Mouse (Mus musculus): ENCODE measurements around the gene Olfr96. TPM values are rescaled to one million over a fixed set of nuclear protein-coding genes. Genes with fewer than 3 reads are reported as not detected.

Gene Olfr96
- polyA plus RNA-seq, 1 experiment from 2014 or later = not detected

DNA sequence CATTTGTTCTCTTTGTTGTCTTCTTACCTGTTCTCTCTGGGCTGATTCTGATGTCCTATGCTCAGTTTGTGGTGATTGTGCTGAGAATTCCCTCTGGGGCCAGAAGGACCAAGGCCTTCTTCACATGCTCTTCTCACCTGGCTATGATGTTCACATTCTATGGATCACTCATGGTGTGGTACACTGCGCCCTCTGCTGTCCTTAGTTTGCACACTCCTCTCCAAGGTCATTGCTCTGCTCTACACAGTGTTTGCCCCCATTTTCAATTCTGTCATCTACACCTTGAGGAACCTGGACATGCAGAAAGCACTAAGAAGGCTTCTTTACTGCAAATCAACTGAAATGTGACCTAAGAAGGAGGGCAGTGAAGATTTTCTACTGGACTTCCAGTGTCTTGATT lies 30.6 kb downstream of the Olfr96 start:
- H3K4me1 ChIP-seq (ENCODE audit: insufficient read depth, low read depth, low read length) = no peaks in the 10 kb centered on the region
- no peaks in the 10 kb centered on the region for H3K36me3 ChIP-seq (ENCODE audit: insufficient read depth, low read length)
- DNase-seq (ENCODE audit: low spot score) (no peak), ATAC-seq (no peak)
- TF ChIP-seq CTCF (IDR thresholded peaks at IDR 0.05) = peak; percentile 48
- no peak for TF ChIP-seq EP300 (IDR thresholded peaks at IDR 0.05)
- no peaks in the 10 kb centered on the region for H3K27me3 ChIP-seq (replicated peaks; ENCODE audit: insufficient read depth, low read length)
- no peaks in the 10 kb centered on the region for H3K9me3 ChIP-seq (ENCODE audit: low read length)
- no peak overlapping the region for H3K4me3 ChIP-seq (ENCODE audit: low read depth, low read length)
- H3K27ac ChIP-seq (ENCODE audit: low read length) = no peak overlapping the region
- H3K9ac ChIP-seq (replicated peaks; ENCODE audit: low read depth) = no peak overlapping the region
- WGBS = 22% methylated on average over 1 of the region's 1 CpGs
- H3K4me2 ChIP-seq (replicated peaks; ENCODE audit: low read depth, low read length) = no peak overlapping the region

GRCm38 (mm10) chr17:37263626-37264025 lies 43.7 kb downstream of the Olfr96 start, which contains the start of gene Olfr98:
Gene Olfr98 (minus strand): TSS chr17:37263749.
- no peak within 1 kb of the TSS for H3K9ac ChIP-seq (replicated peaks; ENCODE audit: low read depth)
- no peak for DNase-seq (ENCODE audit: low spot score)
- no peaks in the 10 kb centered on the region for H3K27me3 ChIP-seq (replicated peaks; ENCODE audit: insufficient read depth, low read length)
- no peak within 1 kb of the TSS for H3K4me3 ChIP-seq (ENCODE audit: low read depth, low read length)
- H3K27ac ChIP-seq (ENCODE audit: low read length) = no peak within 1 kb of the TSS
- no peaks in the 10 kb centered on the region for H3K36me3 ChIP-seq (ENCODE audit: insufficient read depth, low read length)
- WGBS = 64% methylated on average over 1 of the region's 1 CpGs
- no peak for TF ChIP-seq CTCF (IDR thresholded peaks at IDR 0.05)
- TF ChIP-seq EP300 (IDR thresholded peaks at IDR 0.05) = no peak
- no peaks in the 10 kb centered on the region for H3K4me1 ChIP-seq (ENCODE audit: insufficient read depth, low read depth, low read length)
- H3K4me2 ChIP-seq (replicated peaks; ENCODE audit: low read depth, low read length) = no peak within 1 kb of the TSS
- no peaks in the 10 kb centered on the region for H3K9me3 ChIP-seq (ENCODE audit: low read length)
- no peak for ATAC-seq

GRCm38 (mm10) chr17:37270058-37270701 lies 50.2 kb downstream of the Olfr96 start, which contains the start of gene H2-M3:
Gene H2-M3 (plus strand): TSS chr17:37270220.
- Histone ChIP-seq H3K27ac (ENCODE audit: low read length) (no peak within 1 kb of the TSS), H3K4me3 (ENCODE audit: low read depth, low read length) (peak within 1 kb of the TSS; percentile 65), H3K4me1 (ENCODE audit: insufficient read depth, low read depth, low read length) (no peaks in the 10 kb centered on the region), H3K36me3 (ENCODE audit: insufficient read depth, low read length) (no peaks in the 10 kb centered on the region), H3K9me3 (ENCODE audit: low read length) (no peaks in the 10 kb centered on the region), H3K4me2 (replicated peaks; ENCODE audit: low read depth, low read length) (peak within 1 kb of the TSS; percentile 62), H3K27me3 (replicated peaks; ENCODE audit: insufficient read depth, low read length) (no peaks in the 10 kb centered on the region), H3K9ac (replicated peaks; ENCODE audit: low read depth) (peak within 1 kb of the TSS; percentile 33; the same call in 1 of the 2 replicates)
- 2% methylated on average over 26 of the region's 26 CpGs for WGBS
- DNase-seq (ENCODE audit: low spot score) (peak; percentile 84), ATAC-seq (peak; percentile 93)
- TF ChIP-seq CTCF (IDR thresholded peaks at IDR 0.05) = no peak
- no peak for TF ChIP-seq EP300 (IDR thresholded peaks at IDR 0.05)

GRCm38 (mm10) chr17:37270702-37271092 lies 50.8 kb downstream of the Olfr96 start:
- peak overlapping the region; percentile 65 for H3K4me3 ChIP-seq (ENCODE audit: low read depth, low read length)
- H3K9me3 ChIP-seq (ENCODE audit: low read length) = no peaks in the 10 kb centered on the region
- no peak for TF ChIP-seq CTCF (IDR thresholded peaks at IDR 0.05)
- TF ChIP-seq EP300 (IDR thresholded peaks at IDR 0.05) = no peak
- H3K27me3 ChIP-seq (replicated peaks; ENCODE audit: insufficient read depth, low read length) = no peaks in the 10 kb centered on the region
- no peaks in the 10 kb centered on the region for H3K36me3 ChIP-seq (ENCODE audit: insufficient read depth, low read length)
- peak overlapping the region; percentile 62 for H3K4me2 ChIP-seq (replicated peaks; ENCODE audit: low read depth, low read length)
- no peak overlapping the region for H3K27ac ChIP-seq (ENCODE audit: low read length)
- DNase-seq (ENCODE audit: low spot score) (peak; percentile 47), ATAC-seq (peak; percentile 60)
- 47% methylated on average over 8 of the region's 8 CpGs for WGBS
- peak overlapping the region; percentile 33; the same call in 1 of the 2 replicates for H3K9ac ChIP-seq (replicated peaks; ENCODE audit: low read depth)
- H3K4me1 ChIP-seq (ENCODE audit: insufficient read depth, low read depth, low read length) = no peaks in the 10 kb centered on the region

DNA sequence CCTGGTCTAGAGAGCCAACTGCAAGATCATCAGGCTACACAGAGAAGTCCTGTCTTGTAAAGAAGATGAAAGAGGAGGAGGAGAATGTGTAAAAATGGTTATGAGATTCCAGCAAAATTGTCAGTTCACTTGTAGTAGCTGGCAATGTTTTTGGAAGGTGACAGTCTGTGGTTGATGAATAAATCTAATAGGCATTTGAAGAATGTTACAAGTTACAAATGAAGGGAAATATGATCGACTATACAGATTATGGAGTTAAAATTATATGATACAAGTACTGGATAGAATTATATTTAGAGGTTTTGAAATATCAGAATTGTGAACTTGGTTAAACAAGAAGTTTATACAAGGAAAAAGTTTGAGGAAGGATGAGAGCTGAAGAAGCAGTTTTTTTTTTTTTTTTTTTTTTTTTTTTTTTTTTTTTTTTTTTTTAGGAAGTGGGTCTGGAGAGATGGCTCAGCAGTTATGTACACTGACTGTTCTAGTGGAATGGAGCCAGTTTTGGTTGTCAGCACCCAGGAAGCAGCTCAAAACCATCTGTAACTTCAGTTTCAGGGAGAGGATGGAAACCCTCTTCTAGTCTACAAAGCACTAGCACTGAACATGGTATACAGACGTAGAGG lies 55.8 kb downstream of the Olfr96 start:
- Histone ChIP-seq H3K27me3 (replicated peaks; ENCODE audit: insufficient read depth, low read length) (no peaks in the 10 kb centered on the region), H3K4me1 (ENCODE audit: insufficient read depth, low read depth, low read length) (no peaks in the 10 kb centered on the region), H3K4me2 (replicated peaks; ENCODE audit: low read depth, low read length) (no peak overlapping the region), H3K36me3 (ENCODE audit: insufficient read depth, low read length) (no peaks in the 10 kb centered on the region), H3K4me3 (ENCODE audit: low read depth, low read length) (no peak overlapping the region), H3K9me3 (ENCODE audit: low read length) (no peaks in the 10 kb centered on the region), H3K27ac (ENCODE audit: low read length) (no peak overlapping the region), H3K9ac (replicated peaks; ENCODE audit: low read depth) (no peak overlapping the region)
- DNase-seq (ENCODE audit: low spot score) = no peak
- 62% methylated on average over 2 of the region's 2 CpGs for WGBS
- TF ChIP-seq CTCF (IDR thresholded peaks at IDR 0.05) (no peak), EP300 (IDR thresholded peaks at IDR 0.05) (no peak)
- ATAC-seq = no peak

Other genes with a start within 250 kb of the Olfr96 start
- 0.14 TPM in 1 of 2 replicates, not detected in the other for gene 2410137M14Rik, start 238.9 kb upstream of the Olfr96 start, polyA plus RNA-seq (2015; fragmentation: Nextera tagmentation; extraction: Ambion mirVana)
- gene H2-M5, start 230.6 kb upstream of the Olfr96 start, polyA plus RNA-seq (2015; fragmentation: Nextera tagmentation; extraction: Ambion mirVana) = 0.13 and 0.21 TPM in 2 replicates
- gene Zfp57, start 219.0 kb upstream of the Olfr96 start, polyA plus RNA-seq (2015; fragmentation: Nextera tagmentation; extraction: Ambion mirVana) = 35.6 and 44.3 TPM in 2 replicates
- gene Mog, start 196.7 kb upstream of the Olfr96 start, polyA plus RNA-seq (2015; fragmentation: Nextera tagmentation; extraction: Ambion mirVana) = 0.07 TPM in 1 of 2 replicates, not detected in the other
- gene Gabbr1, start 174.2 kb upstream of the Olfr96 start, polyA plus RNA-seq (2015; fragmentation: Nextera tagmentation; extraction: Ambion mirVana) = 5.8 and 6.2 TPM in 2 replicates
- not detected in 2 replicates for gene Olfr90, start 131.6 kb upstream of the Olfr96 start, polyA plus RNA-seq (2015; fragmentation: Nextera tagmentation; extraction: Ambion mirVana)
- gene Olfr91, start 121.9 kb upstream of the Olfr96 start, polyA plus RNA-seq (2015; fragmentation: Nextera tagmentation; extraction: Ambion mirVana) = not detected in 2 replicates
- gene Olfr92, start 100.1 kb upstream of the Olfr96 start, polyA plus RNA-seq (2015; fragmentation: Nextera tagmentation; extraction: Ambion mirVana) = not detected in 2 replicates
- not detected in 2 replicates for gene Olfr93, start 58.7 kb upstream of the Olfr96 start, polyA plus RNA-seq (2015; fragmentation: Nextera tagmentation; extraction: Ambion mirVana)
- not detected in 2 replicates for gene Ubd, start 26.3 kb upstream of the Olfr96 start, polyA plus RNA-seq (2015; fragmentation: Nextera tagmentation; extraction: Ambion mirVana)
- gene Olfr94, start 19.2 kb upstream of the Olfr96 start, polyA plus RNA-seq (2015; fragmentation: Nextera tagmentation; extraction: Ambion mirVana) = not detected in 2 replicates
- gene Olfr95, start 7.0 kb upstream of the Olfr96 start, polyA plus RNA-seq (2015; fragmentation: Nextera tagmentation; extraction: Ambion mirVana) = not detected in 2 replicates
- gene Olfr97, start 17.2 kb downstream of the Olfr96 start, polyA plus RNA-seq (2015; fragmentation: Nextera tagmentation; extraction: Ambion mirVana) = not detected in 2 replicates
- gene Olfr98, start 43.6 kb downstream of the Olfr96 start, polyA plus RNA-seq (2015; fragmentation: Nextera tagmentation; extraction: Ambion mirVana) = not detected in 2 replicates
- 5.5 and 5.9 TPM in 2 replicates for gene H2-M3, start 50.1 kb downstream of the Olfr96 start, polyA plus RNA-seq (2015; fragmentation: Nextera tagmentation; extraction: Ambion mirVana)
- not detected in 2 replicates for gene Olfr99, start 63.3 kb downstream of the Olfr96 start, polyA plus RNA-seq (2015; fragmentation: Nextera tagmentation; extraction: Ambion mirVana)
- gene Olfr101, start 84.2 kb downstream of the Olfr96 start, polyA plus RNA-seq (2015; fragmentation: Nextera tagmentation; extraction: Ambion mirVana) = not detected in 2 replicates
- not detected in 2 replicates for gene Olfr102, start 96.9 kb downstream of the Olfr96 start, polyA plus RNA-seq (2015; fragmentation: Nextera tagmentation; extraction: Ambion mirVana)
- not detected in 2 replicates for gene Olfr103, start 119.6 kb downstream of the Olfr96 start, polyA plus RNA-seq (2015; fragmentation: Nextera tagmentation; extraction: Ambion mirVana)
- not detected in 2 replicates for gene Olfr104-ps, start 139.4 kb downstream of the Olfr96 start, polyA plus RNA-seq (2015; fragmentation: Nextera tagmentation; extraction: Ambion mirVana)
- gene Olfr105-ps, start 158.9 kb downstream of the Olfr96 start, polyA plus RNA-seq (2015; fragmentation: Nextera tagmentation; extraction: Ambion mirVana) = not detected in 2 replicates
- not detected in 2 replicates for gene Olfr106-ps, start 170.2 kb downstream of the Olfr96 start, polyA plus RNA-seq (2015; fragmentation: Nextera tagmentation; extraction: Ambion mirVana)
- not detected in 2 replicates for gene Olfr107, start 179.1 kb downstream of the Olfr96 start, polyA plus RNA-seq (2015; fragmentation: Nextera tagmentation; extraction: Ambion mirVana)
- not detected in 2 replicates for gene Olfr108, start 225.3 kb downstream of the Olfr96 start, polyA plus RNA-seq (2015; fragmentation: Nextera tagmentation; extraction: Ambion mirVana)
- not detected in 2 replicates for gene Olfr109, start 238.8 kb downstream of the Olfr96 start, polyA plus RNA-seq (2015; fragmentation: Nextera tagmentation; extraction: Ambion mirVana)